Mouse (Mus musculus): ENCODE data around the gene Cdkl3. TPM values are rescaled to one million over a fixed set of nuclear protein-coding genes. Genes with fewer than 3 reads are reported as not detected.

Gene Cdkl3
- polyA plus RNA-seq, 1 experiment from 2014 or later: 13.4 TPM

DNA sequence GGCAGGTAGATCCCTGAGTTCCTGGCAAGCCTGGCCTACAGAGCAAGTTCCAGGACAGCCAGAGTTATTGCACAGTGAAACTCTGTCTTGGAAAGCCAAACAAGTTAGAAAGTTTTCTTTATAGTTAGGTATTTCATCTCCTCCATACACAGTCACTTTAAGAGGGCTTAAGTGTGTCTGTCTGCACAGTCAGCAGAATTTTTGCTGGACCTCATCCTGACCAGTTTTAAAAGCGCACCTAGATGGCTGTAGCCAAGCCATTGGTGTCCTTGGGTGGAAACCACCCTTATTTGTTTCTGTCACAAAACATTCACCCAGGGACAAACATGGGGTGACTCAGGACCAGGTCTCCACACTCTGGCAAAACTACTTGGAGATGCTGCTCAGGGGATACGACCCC, 76.6 kb downstream of the Cdkl3 start:
- no peak for ATAC-seq (ENCODE audit: insufficient number of reproducible peaks, insufficient read depth, low FRiP score, low TSS enrichment, low read depth)
- H3K27me3 ChIP-seq: no peaks in the 10 kb centered on the region
- no peak overlapping the region for H3K9ac ChIP-seq (replicated peaks)
- peaks cover 13% of the 10 kb centered on the region for H3K4me1 ChIP-seq (replicated peaks)
- no peaks in the 10 kb centered on the region for H3K36me3 ChIP-seq
- H3K4me2 ChIP-seq: no peak overlapping the region
- H3K27ac ChIP-seq: no peak overlapping the region
- WGBS: 89% methylated on average over 2 of the region's 2 CpGs
- no peaks in the 10 kb centered on the region for H3K9me3 ChIP-seq
- no peak overlapping the region for H3K4me3 ChIP-seq (replicated peaks)

DNA sequence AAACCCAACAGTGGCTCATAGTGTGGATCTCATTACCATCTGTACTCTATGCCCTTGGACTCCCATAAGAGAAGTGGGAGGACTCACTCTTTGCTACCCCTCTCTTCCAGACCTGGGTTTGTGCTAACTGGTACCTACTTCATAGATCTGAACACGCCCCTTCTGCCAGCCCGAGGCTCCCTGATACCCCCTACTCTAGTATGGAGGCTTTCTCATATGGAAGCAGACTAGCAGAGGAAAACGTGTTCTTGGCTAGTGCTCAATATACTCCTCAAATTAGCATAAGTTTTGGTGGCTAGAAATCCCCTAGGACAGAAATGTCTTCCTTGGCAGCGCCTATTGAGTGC, 81.8 kb downstream of the Cdkl3 start:
- Histone ChIP-seq H3K4me2 (no peak overlapping the region), H3K4me1 (replicated peaks) (peaks cover 16% of the 10 kb centered on the region), H3K9me3 (no peaks in the 10 kb centered on the region), H3K4me3 (replicated peaks) (no peak overlapping the region), H3K27ac (0 out of 2 replicates have a peak overlapping the region, but pooled peaks have one; percentile 4), H3K27me3 (no peaks in the 10 kb centered on the region), H3K9ac (replicated peaks) (no peak overlapping the region), H3K36me3 (no peaks in the 10 kb centered on the region)
- ATAC-seq (ENCODE audit: insufficient number of reproducible peaks, insufficient read depth, low FRiP score, low TSS enrichment, low read depth): no peak
- WGBS: 67% methylated on average over 4 of the region's 4 CpGs

DNA sequence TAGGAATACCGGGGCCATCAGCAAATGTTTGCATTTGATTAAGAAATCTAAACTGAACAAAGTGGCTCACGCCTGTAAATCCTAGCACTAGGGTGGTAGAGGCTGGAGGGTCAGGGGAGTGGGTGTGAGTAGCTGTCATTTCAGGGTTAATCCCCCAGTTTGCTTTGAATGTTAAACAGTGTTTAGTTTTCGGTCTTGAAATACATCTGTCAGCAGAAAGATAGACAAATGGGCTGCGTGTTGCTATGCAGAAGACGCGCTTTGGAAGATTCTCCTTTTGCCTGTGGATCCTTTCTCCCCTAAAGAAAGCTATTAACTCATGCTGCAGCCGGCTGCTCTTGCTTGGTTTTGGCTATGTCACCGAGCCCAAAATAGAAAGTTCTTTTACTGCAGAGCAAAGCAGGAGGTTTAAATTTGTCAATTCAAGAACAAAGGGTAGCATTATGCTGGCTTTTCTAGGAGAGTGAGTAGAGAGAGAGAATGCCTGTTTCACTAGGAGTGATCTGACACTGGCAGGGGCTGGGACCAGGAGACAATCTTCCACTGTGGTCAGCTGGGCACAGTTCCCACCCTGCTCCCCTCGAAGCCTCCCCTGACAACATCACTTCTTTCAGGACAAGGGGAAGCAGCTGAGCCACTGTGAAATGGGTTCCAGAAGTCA, 82.3 kb downstream of the Cdkl3 start:
- no peak for ATAC-seq (ENCODE audit: insufficient number of reproducible peaks, insufficient read depth, low FRiP score, low TSS enrichment, low read depth)
- 69% methylated on average over 9 of the region's 9 CpGs for WGBS
- Histone ChIP-seq H3K4me2 (no peak overlapping the region), H3K36me3 (no peaks in the 10 kb centered on the region), H3K4me1 (replicated peaks) (peaks cover 16% of the 10 kb centered on the region), H3K9ac (replicated peaks) (no peak overlapping the region), H3K9me3 (no peaks in the 10 kb centered on the region), H3K4me3 (replicated peaks) (no peak overlapping the region), H3K27ac (0 out of 2 replicates have a peak overlapping the region, but pooled peaks have one; percentile 4), H3K27me3 (no peaks in the 10 kb centered on the region)

DNA sequence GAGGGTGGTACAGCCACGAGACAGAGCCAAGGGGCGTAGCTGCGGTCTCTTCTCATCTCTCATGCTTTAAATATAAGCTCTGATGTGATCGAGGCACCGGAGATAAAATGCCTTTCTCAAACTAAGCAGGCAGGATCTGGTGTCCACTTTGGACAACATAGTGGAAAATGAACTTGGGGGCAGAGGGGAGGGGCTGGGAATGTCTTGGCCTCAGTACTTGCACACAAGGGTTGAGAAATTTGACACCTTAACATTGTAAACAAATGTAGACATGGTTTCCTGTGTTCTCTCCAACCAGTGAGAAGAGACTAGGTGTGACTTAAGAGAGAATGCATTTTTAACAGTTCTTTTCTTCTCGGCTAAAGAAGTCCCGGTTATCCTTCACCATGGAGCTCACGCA, 85.3 kb downstream of the Cdkl3 start:
- Histone ChIP-seq H3K9ac (replicated peaks) (no peak overlapping the region), H3K9me3 (no peaks in the 10 kb centered on the region), H3K27ac (peak overlapping the region; percentile 45), H3K4me3 (replicated peaks) (no peak overlapping the region), H3K4me2 (no peak overlapping the region), H3K36me3 (no peaks in the 10 kb centered on the region), H3K4me1 (replicated peaks) (peaks cover 16% of the 10 kb centered on the region), H3K27me3 (no peaks in the 10 kb centered on the region; the same call in 1 of the 2 replicates)
- ATAC-seq (ENCODE audit: insufficient number of reproducible peaks, insufficient read depth, low FRiP score, low TSS enrichment, low read depth): no peak
- 58% methylated on average over 8 of the region's 8 CpGs for WGBS

DNA sequence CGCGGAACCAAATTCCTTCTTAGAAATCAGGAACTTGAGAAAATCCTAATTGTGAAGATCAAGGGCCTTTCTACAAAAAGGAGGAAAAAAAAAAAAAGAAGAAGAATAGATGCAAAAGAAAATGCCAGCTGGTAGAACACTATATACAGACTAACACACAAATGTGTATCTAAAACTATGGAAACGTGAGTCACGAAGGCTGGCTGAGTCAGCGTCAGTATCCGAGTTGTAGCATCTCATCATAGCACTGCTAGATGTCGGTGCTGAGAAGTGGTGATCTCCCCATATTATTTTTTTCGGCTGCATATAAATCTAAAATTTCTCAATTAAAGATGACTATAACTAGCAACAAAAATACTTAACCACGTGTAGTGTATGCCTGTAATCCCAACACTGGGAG, 87.2 kb downstream of the Cdkl3 start:
- 89% methylated on average over 9 of the region's 9 CpGs for WGBS
- no peaks in the 10 kb centered on the region for H3K9me3 ChIP-seq

DNA sequence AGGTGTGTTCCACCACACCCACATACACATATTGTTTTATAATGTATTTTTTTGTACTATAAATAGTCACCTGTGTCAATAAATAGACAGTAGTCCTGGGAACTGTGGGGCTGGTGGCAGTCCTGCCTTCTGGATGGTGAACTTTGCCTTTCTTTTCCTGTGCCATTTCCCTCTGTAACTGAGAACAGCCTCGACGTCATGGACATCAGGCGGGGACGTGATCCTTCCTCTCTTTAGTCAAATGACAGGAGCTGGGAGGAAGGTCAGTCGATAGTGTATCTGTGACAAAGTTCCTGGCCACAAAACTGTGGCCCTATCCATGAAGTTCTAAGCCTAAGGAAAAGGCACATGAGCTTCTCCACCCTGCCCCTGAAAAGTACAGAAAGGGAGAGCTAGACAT, 90.5 kb downstream of the Cdkl3 start:
- Histone ChIP-seq H3K4me1 (replicated peaks) (peaks cover 8% of the 10 kb centered on the region), H3K9ac (replicated peaks) (no peak overlapping the region), H3K27me3 (no peaks in the 10 kb centered on the region; the same call in 1 of the 2 replicates), H3K36me3 (no peaks in the 10 kb centered on the region), H3K9me3 (no peaks in the 10 kb centered on the region), H3K4me3 (replicated peaks) (no peak overlapping the region), H3K27ac (no peak overlapping the region), H3K4me2 (no peak overlapping the region)
- no peak for ATAC-seq (ENCODE audit: insufficient number of reproducible peaks, insufficient read depth, low FRiP score, low TSS enrichment, low read depth)
- WGBS: 67% methylated on average over 5 of the region's 5 CpGs

More for the DNA sequence above, 87.2 kb downstream of the Cdkl3 start:
- no peaks in the 10 kb centered on the region for H3K36me3 ChIP-seq
- no peak overlapping the region for H3K4me2 ChIP-seq
- ATAC-seq (ENCODE audit: insufficient number of reproducible peaks, insufficient read depth, low FRiP score, low TSS enrichment, low read depth): no peak
- no peak overlapping the region for H3K27ac ChIP-seq
- peaks cover 16% of the 10 kb centered on the region for H3K4me1 ChIP-seq (replicated peaks)
- H3K27me3 ChIP-seq: no peaks in the 10 kb centered on the region; the same call in 1 of the 2 replicates
- H3K4me3 ChIP-seq (replicated peaks): no peak overlapping the region
- no peak overlapping the region for H3K9ac ChIP-seq (replicated peaks)

DNA sequence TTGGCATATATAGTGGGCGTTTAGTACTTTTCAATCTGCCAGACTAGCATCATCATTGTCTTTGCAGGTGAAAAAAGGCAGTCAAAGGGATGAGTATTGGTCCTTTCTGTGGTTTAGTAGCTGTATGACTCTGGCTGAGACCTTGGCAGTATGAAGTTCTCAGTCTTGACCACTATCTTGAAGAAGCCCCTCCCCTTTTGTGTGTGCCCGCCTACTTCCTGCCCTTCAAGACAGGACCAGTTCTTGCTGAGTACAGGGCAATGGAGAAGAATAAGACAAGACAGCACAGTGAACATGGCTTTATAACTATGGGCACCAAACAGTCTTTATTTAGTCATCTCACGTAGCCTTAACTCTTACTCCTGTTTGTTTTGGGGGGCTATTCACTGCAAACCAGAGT, 93.0 kb downstream of the Cdkl3 start:
- ATAC-seq (ENCODE audit: insufficient number of reproducible peaks, insufficient read depth, low FRiP score, low TSS enrichment, low read depth): no peak
- Histone ChIP-seq H3K4me1 (replicated peaks) (peaks cover 23% of the 10 kb centered on the region), H3K27ac (no peak overlapping the region), H3K27me3 (no peaks in the 10 kb centered on the region; the same call in 1 of the 2 replicates), H3K9me3 (no peaks in the 10 kb centered on the region), H3K9ac (replicated peaks) (no peak overlapping the region), H3K4me3 (replicated peaks) (no peak overlapping the region), H3K4me2 (no peak overlapping the region), H3K36me3 (no peaks in the 10 kb centered on the region; the same call in 1 of the 2 replicates)
- WGBS: 75% methylated on average over 3 of the region's 3 CpGs

DNA sequence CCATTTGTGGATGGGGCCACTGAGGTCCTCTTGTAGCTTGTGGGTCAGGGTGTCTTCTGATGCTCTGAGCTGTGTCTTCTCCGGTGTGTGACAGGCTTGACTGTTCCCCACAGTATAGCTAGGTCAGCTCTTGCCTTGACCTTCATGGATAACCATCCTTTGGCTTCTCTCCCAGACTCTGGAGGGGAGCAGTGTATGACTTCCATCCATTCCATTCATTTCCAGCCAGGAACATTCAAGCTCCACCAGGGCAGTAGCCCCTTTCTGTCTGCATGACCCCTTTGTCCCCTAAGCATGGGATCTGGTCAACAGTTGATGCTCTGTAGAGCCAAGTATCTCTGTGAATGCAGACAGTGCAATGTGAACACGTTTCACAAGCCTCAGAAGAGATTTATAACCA, 93.6 kb downstream of the Cdkl3 start:
- Histone ChIP-seq H3K27me3 (no peaks in the 10 kb centered on the region; the same call in 1 of the 2 replicates), H3K9me3 (no peaks in the 10 kb centered on the region), H3K9ac (replicated peaks) (no peak overlapping the region), H3K4me1 (replicated peaks) (peaks cover 24% of the 10 kb centered on the region), H3K36me3 (no peaks in the 10 kb centered on the region; the same call in 1 of the 2 replicates), H3K27ac (no peak overlapping the region), H3K4me2 (peak overlapping the region; percentile 86), H3K4me3 (replicated peaks) (no peak overlapping the region)
- WGBS: 81% methylated on average over 2 of the region's 2 CpGs
- no peak for ATAC-seq (ENCODE audit: insufficient number of reproducible peaks, insufficient read depth, low FRiP score, low TSS enrichment, low read depth)

DNA sequence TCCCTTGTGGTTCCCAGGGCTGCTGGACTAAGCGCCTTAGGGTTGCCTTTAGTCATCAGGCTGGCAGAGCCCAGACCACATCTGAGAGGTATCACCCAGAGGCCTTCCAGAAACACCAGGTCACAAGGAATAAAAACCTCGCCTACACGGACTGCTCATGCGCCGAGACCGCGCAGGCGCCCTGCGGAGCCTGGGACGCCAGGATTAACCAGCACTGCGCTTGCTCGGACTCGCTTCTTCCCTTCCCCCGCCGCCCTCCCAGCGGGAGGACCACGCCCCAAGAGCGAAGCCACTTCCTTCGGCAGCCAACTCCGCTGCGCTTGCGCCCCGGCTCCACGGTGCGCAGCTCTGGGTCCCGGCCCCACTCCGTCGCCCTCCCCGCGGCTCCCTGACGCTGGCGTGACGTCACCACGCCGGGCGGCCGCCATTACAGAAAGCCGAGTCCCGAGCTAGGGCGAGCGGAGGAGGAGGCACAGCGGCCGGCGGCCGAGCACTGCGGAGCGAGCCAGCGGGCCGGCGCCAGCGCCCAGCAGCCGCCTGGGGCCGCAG, 94.5 kb downstream of the Cdkl3 start, which contains the start of gene Ppp2ca:
Gene Ppp2ca, plus strand, starts transcription at position 284 of the 549 bp plus-strand sequence.
- no peaks in the 10 kb centered on the region for H3K9me3 ChIP-seq
- H3K4me1 ChIP-seq (replicated peaks): peaks cover 24% of the 10 kb centered on the region
- under 1% methylated on average over 53 of the region's 53 CpGs for WGBS
- H3K4me2 ChIP-seq: peak within 1 kb of the TSS; percentile 86
- H3K36me3 ChIP-seq: no peaks in the 10 kb centered on the region; the same call in 1 of the 2 replicates
- H3K9ac ChIP-seq (replicated peaks): peak within 1 kb of the TSS; percentile 99
- peak within 1 kb of the TSS; percentile 99 for H3K27ac ChIP-seq
- peak; percentile 97 for ATAC-seq (ENCODE audit: insufficient number of reproducible peaks, insufficient read depth, low FRiP score, low TSS enrichment, low read depth)
- peak within 1 kb of the TSS; percentile 95 for H3K4me3 ChIP-seq (replicated peaks)
- H3K27me3 ChIP-seq: no peaks in the 10 kb centered on the region

DNA sequence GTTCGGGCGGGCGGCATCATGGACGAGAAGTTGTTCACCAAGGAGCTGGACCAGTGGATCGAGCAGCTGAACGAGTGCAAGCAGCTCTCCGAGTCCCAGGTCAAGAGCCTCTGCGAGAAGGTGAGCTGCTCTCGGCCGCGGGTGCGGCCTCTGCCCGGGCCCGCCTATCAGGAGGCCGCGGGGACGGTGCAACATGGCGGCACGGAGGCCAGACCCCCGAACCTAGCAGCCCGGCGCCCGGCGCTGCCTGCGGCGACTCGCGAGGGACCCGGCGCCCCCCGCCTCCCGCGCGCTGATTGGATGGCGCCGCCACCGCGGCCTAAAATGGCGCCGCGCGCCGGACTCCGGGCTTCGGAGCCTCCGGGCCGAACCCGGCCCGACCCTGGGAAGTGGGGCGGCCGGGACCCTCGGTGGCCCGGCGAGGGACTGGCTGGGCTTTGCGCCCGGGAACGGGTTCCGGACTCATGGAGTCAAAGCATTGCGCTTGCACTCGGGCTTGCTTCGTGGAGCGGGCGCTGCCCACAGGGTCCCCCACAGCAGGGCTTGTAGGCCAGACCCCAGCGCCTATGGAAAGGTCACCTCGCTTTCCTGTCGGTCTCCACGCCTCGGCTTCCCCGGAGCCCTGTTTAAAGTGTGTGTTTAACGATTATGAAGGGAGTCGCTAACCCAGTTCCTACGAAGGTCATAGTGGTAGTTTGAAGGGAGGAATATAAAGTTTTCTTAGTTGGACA, 95.2 kb downstream of the Cdkl3 start:
- Histone ChIP-seq H3K4me1 (replicated peaks) (peaks cover 24% of the 10 kb centered on the region), H3K4me2 (peak overlapping the region; percentile 86), H3K9ac (replicated peaks) (peak overlapping the region; percentile 99), H3K9me3 (no peaks in the 10 kb centered on the region), H3K36me3 (no peaks in the 10 kb centered on the region; the same call in 1 of the 2 replicates), H3K27me3 (no peaks in the 10 kb centered on the region), H3K27ac (peak overlapping the region; percentile 99), H3K4me3 (replicated peaks) (peak overlapping the region; percentile 95)
- under 1% methylated on average over 66 of the region's 72 CpGs for WGBS
- ATAC-seq (ENCODE audit: insufficient number of reproducible peaks, insufficient read depth, low FRiP score, low TSS enrichment, low read depth): peak; percentile 88

DNA sequence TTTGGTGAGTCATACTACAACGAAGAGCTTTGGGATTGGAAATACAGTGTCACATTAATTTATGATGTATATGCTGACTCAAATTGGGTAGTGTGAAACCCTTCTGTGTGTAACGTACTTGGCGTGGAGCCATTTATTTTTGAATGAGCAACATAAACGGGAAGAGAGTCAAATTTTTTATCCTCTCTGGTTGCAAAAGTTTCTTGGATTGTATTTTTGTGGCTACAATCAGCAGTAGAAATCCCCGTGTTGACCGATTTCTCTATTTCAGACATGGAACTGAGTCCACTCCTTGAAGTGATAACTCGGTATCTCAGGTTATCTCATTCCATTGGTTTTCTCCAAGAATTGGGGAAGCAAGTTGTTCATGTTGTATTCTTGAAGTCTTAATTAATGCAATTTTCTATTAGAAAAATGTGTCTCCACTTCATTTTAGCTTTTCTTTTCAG, 95.8 kb downstream of the Cdkl3 start:
- Histone ChIP-seq H3K4me1 (replicated peaks) (peaks cover 24% of the 10 kb centered on the region), H3K36me3 (no peaks in the 10 kb centered on the region; the same call in 1 of the 2 replicates), H3K4me2 (peak overlapping the region; percentile 86), H3K9ac (replicated peaks) (peak overlapping the region; percentile 99), H3K27me3 (no peaks in the 10 kb centered on the region), H3K9me3 (no peaks in the 10 kb centered on the region), H3K27ac (peak overlapping the region; percentile 99), H3K4me3 (replicated peaks) (peak overlapping the region; percentile 95)
- no peak for ATAC-seq (ENCODE audit: insufficient number of reproducible peaks, insufficient read depth, low FRiP score, low TSS enrichment, low read depth)
- WGBS: 6% methylated on average over 7 of the region's 7 CpGs

Measured in limb, embryonic 12.5 days (tissue).